Mouse (Mus musculus) forebrain, embryonic 11.5 days (tissue): Measurements from ENCODE around the gene Aox2. TPM values are rescaled to one million over a fixed set of nuclear protein-coding genes. Genes with fewer than 3 reads are reported as not detected.

Source experiments
- ATAC-seq: fragments of 200-750 bp; cut with Nextera tagmentation; replicated peaks from 2 replicates; pipeline ENCODE4 v1.8.0; 2017; ENCODE audit warnings: moderate TSS enrichment; ENCODE audit not compliant: low FRiP score
- DNase-seq: peaks from one replicate; pipeline ENCODE4 v3.0.0-alpha.2; 2017; ENCODE audit warnings: low spot score
- H3K27ac ChIP-seq: fragments of 300-500 bp; sonication (generic); 2 replicates; pipeline ENCODE4 v1.5.1; 2014; ENCODE audit warnings: low read depth, low read length
- H3K27me3 ChIP-seq: fragments of 300-500 bp; sonication (generic); 2 replicates; pipeline ENCODE4 v1.6.1; 2014; ENCODE audit warnings: mild to moderate bottlenecking, low read length, mixed read lengths; ENCODE audit not compliant: control insufficient read depth, insufficient read depth
- H3K36me3 ChIP-seq: fragments of 300-500 bp; sonication (generic); 2 replicates; pipeline ENCODE4 v1.6.1; 2014; ENCODE audit warnings: mild to moderate bottlenecking, low read length, moderate library complexity, mixed read lengths; ENCODE audit not compliant: control insufficient read depth, insufficient read depth
- H3K4me1 ChIP-seq: fragments of 300-500 bp; sonication (generic); replicated peaks from 2 replicates; pipeline ENCODE4 v1.6.1; 2014; ENCODE audit warnings: low read length, mixed read lengths; ENCODE audit not compliant: control insufficient read depth, insufficient read depth
- H3K4me2 ChIP-seq: fragments of 300-500 bp; sonication (generic); 2 replicates; pipeline ENCODE4 v1.6.1; 2014; ENCODE audit warnings: low read depth, mild to moderate bottlenecking, low read length, moderate library complexity, mixed read lengths; ENCODE audit not compliant: severe bottlenecking
- H3K4me3 ChIP-seq: fragments of 300-500 bp; sonication (generic); 2 replicates; pipeline ENCODE4 v1.5.1; 2014; ENCODE audit warnings: low read depth, low read length
- H3K9ac ChIP-seq: fragments of 300-500 bp; sonication (generic); 2 replicates; pipeline ENCODE4 v1.6.1; 2014; ENCODE audit warnings: low read length
- H3K9me3 ChIP-seq: fragments of 300-500 bp; sonication (generic); 2 replicates; pipeline ENCODE4 v1.6.1; 2016; ENCODE audit warnings: low read length, mixed read lengths; ENCODE audit not compliant: control insufficient read depth
- WGBS: fragments of 180-500 bp; shearing (Covaris S2); extraction: QIAGEN DNeasy Blood & Tissue Kit; methylation state at CpG from one replicate; pipeline ENCODE4 v1.1.7; 2014; 5-methylcytosine and 5-hydroxymethylcytosine counted together
- polyA plus RNA-seq: library from polyadenylated mRNA; unstranded; fragments of >200 nt; fragmentation: Nextera tagmentation; extraction: Ambion mirVana; gene quantifications from 2 replicates; pipeline ENCODE4 v1.2.1, GENCODE M21; 2014

The Aox2 gene
- polyA plus RNA-seq, 1 experiment from 2014 or later, result not detected

- Histone ChIP-seq H3K27ac (no peak overlapping the region), H3K27me3 (no peaks in the 10 kb centered on the region), H3K9ac (no peak overlapping the region), H3K4me3 (no peak overlapping the region), H3K4me2 (no peak overlapping the region), H3K36me3 (no peaks in the 10 kb centered on the region), H3K9me3 (no peaks in the 10 kb centered on the region), H3K4me1 (no peaks in the 10 kb centered on the region)
- no peak for DNase-seq
- ATAC-seq, result no peak
- WGBS, result 82% methylated on average over 5 of the region's 5 CpGs
These were observed 16.6 kb downstream of the Aox2 start for GRCm38 (mm10) chr1:58294730-58295129.

GRCm38 (mm10) chr1:58296278-58296677, 18.2 kb downstream of the Aox2 start:
- peak; percentile 76 for DNase-seq
- WGBS, result 4% methylated on average over 7 of the region's 7 CpGs
- no peaks in the 10 kb centered on the region for H3K27me3 ChIP-seq
- H3K4me3 ChIP-seq, result no peak overlapping the region
- no peaks in the 10 kb centered on the region for H3K36me3 ChIP-seq
- peak; percentile 67; the same call in 1 of the 2 replicates for ATAC-seq
- no peak overlapping the region for H3K27ac ChIP-seq
- H3K4me1 ChIP-seq, result no peaks in the 10 kb centered on the region
- H3K9ac ChIP-seq, result no peak overlapping the region
- no peak overlapping the region for H3K4me2 ChIP-seq
- no peaks in the 10 kb centered on the region for H3K9me3 ChIP-seq

GRCm38 (mm10) chr1:58296821-58297220, 18.7 kb downstream of the Aox2 start:
- no peak overlapping the region for H3K27ac ChIP-seq
- H3K9me3 ChIP-seq, result no peaks in the 10 kb centered on the region
- DNase-seq, result no peak
- no peak overlapping the region for H3K4me3 ChIP-seq
- WGBS, result 48% methylated on average over 4 of the region's 4 CpGs
- no peaks in the 10 kb centered on the region for H3K4me1 ChIP-seq
- ATAC-seq, result no peak
- no peaks in the 10 kb centered on the region for H3K27me3 ChIP-seq
- H3K4me2 ChIP-seq, result no peak overlapping the region
- no peak overlapping the region for H3K9ac ChIP-seq
- H3K36me3 ChIP-seq, result no peaks in the 10 kb centered on the region

- DNase-seq, result no peak
- WGBS, result 77% methylated on average over 6 of the region's 6 CpGs
- H3K9ac ChIP-seq, result no peak overlapping the region
These were observed 20.2 kb downstream of the Aox2 start for GRCm38 (mm10) chr1:58298347-58298746.

GRCm38 (mm10) chr1:58301073-58301472, 22.9 kb downstream of the Aox2 start:
- Histone ChIP-seq H3K4me1 (no peaks in the 10 kb centered on the region), H3K4me2 (no peak overlapping the region), H3K9me3 (no peaks in the 10 kb centered on the region), H3K9ac (no peak overlapping the region), H3K4me3 (no peak overlapping the region), H3K27me3 (no peaks in the 10 kb centered on the region), H3K27ac (no peak overlapping the region), H3K36me3 (no peaks in the 10 kb centered on the region)
- 94% methylated on average over 7 of the region's 7 CpGs for WGBS
- DNase-seq (no peak), ATAC-seq (no peak)

More at GRCm38 (mm10) chr1:58298347-58298746, 20.2 kb downstream of the Aox2 start:
- H3K4me1 ChIP-seq, result no peaks in the 10 kb centered on the region
- H3K27ac ChIP-seq, result no peak overlapping the region
- H3K9me3 ChIP-seq, result no peaks in the 10 kb centered on the region
- no peaks in the 10 kb centered on the region for H3K27me3 ChIP-seq
- H3K36me3 ChIP-seq, result no peaks in the 10 kb centered on the region
- no peak for ATAC-seq
- H3K4me2 ChIP-seq, result no peak overlapping the region
- no peak overlapping the region for H3K4me3 ChIP-seq

GRCm38 (mm10) chr1:58302015-58302414, 23.9 kb downstream of the Aox2 start:
- no peaks in the 10 kb centered on the region for H3K27me3 ChIP-seq
- no peak overlapping the region for H3K9ac ChIP-seq
- no peaks in the 10 kb centered on the region for H3K9me3 ChIP-seq
- H3K36me3 ChIP-seq, result no peaks in the 10 kb centered on the region
- no peak overlapping the region for H3K4me3 ChIP-seq
- no peaks in the 10 kb centered on the region for H3K4me1 ChIP-seq
- H3K27ac ChIP-seq, result no peak overlapping the region
- DNase-seq (no peak), ATAC-seq (no peak)
- no peak overlapping the region for H3K4me2 ChIP-seq
- WGBS, result 73% methylated on average over 6 of the region's 6 CpGs

GRCm38 (mm10) chr1:58303009-58303408, 24.9 kb downstream of the Aox2 start:
- ATAC-seq, result no peak
- Histone ChIP-seq H3K4me2 (no peak overlapping the region), H3K36me3 (no peaks in the 10 kb centered on the region), H3K4me1 (no peaks in the 10 kb centered on the region), H3K27me3 (no peaks in the 10 kb centered on the region), H3K4me3 (no peak overlapping the region), H3K9ac (no peak overlapping the region), H3K9me3 (no peaks in the 10 kb centered on the region), H3K27ac (no peak overlapping the region)
- no peak for DNase-seq
- 97% methylated on average over 6 of the region's 6 CpGs for whole genome bisulfite sequencing

- no peak overlapping the region for H3K9ac ChIP-seq
- H3K4me1 ChIP-seq, result no peaks in the 10 kb centered on the region
- no peaks in the 10 kb centered on the region for H3K9me3 ChIP-seq
- no peaks in the 10 kb centered on the region for H3K27me3 ChIP-seq
- no peak overlapping the region for H3K4me2 ChIP-seq
- H3K27ac ChIP-seq, result no peak overlapping the region
- DNase-seq (no peak), ATAC-seq (no peak)
- WGBS, result 90% methylated on average over 4 of the region's 4 CpGs
- no peaks in the 10 kb centered on the region for H3K36me3 ChIP-seq
- H3K4me3 ChIP-seq, result no peak overlapping the region
These were observed 25.6 kb downstream of the Aox2 start for GRCm38 (mm10) chr1:58303726-58304125.

- WGBS, result 73% methylated on average over 12 of the region's 12 CpGs
- Histone ChIP-seq H3K4me2 (no peak overlapping the region), H3K4me1 (no peaks in the 10 kb centered on the region), H3K27ac (no peak overlapping the region), H3K9ac (no peak overlapping the region), H3K9me3 (no peaks in the 10 kb centered on the region), H3K4me3 (no peak overlapping the region), H3K27me3 (no peaks in the 10 kb centered on the region), H3K36me3 (no peaks in the 10 kb centered on the region)
- ATAC-seq (no peak), DNase-seq (no peak)
These were observed 26.2 kb downstream of the Aox2 start for GRCm38 (mm10) chr1:58304296-58304695.
